Mouse (Mus musculus): ENCODE results near the gene Esrrb.

DNA sequence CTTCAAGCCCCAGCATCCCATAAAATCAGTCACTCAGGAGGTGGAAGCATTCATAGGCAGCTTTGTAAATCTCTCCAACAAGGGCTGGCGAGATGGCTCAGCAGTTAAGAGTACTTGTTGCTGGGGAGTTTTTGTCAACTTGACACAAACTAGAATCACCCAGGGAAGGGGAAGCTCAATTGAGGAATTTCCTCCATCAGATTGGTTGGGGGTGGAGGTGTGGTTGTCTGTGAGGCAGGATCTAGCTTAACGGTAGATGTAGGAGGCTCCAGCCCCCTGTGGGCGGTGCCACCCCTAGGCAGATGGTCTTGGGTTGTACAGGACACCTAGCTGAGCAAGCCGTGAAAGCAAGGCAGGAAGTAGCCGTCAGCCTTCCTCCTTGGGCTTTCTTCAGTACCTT, 89.9 kb downstream of the Esrrb start:
- TF ChIP-seq POLR2A (IDR thresholded peaks at IDR 0.05; ENCODE audit: insufficient read depth, low read depth, low read length), result no peak
- no peak for TF ChIP-seq CTCF (IDR thresholded peaks at IDR 0.05)
